Mouse (Mus musculus) cerebellum, adult (tissue): ENCODE data around the gene Atp4a.
A peak's percentile ranks its signal among the peaks of the same experiment; 100 is the strongest.
"Not testable (repeated sequence)": the region's sequence is repeated elsewhere in the genome, so short reads cannot be mapped to it uniquely, and the experiment has no call there.

Experiments
- ATAC-seq: cut with Nextera tagmentation; 2 replicates; pipeline ENCODE4 v1.9.2; 2017; ENCODE audit warnings: mild to moderate bottlenecking, moderate library complexity, mixed read lengths; ENCODE audit not compliant: insufficient number of reproducible peaks, low FRiP score, low TSS enrichment

The Atp4a gene

GRCm38 (mm10) chr7:30729396-30730063 lies 17.5 kb downstream of the Atp4a start, which contains the start of gene Tmem147:
Tmem147 (minus strand) TSS chr7:30729540.
- ATAC-seq, result peak; percentile 92

- ATAC-seq, result not testable (repeated sequence)
Observed at GRCm38 (mm10) chr7:30730064-30730722, 18.2 kb downstream of the Atp4a start.

DNA sequence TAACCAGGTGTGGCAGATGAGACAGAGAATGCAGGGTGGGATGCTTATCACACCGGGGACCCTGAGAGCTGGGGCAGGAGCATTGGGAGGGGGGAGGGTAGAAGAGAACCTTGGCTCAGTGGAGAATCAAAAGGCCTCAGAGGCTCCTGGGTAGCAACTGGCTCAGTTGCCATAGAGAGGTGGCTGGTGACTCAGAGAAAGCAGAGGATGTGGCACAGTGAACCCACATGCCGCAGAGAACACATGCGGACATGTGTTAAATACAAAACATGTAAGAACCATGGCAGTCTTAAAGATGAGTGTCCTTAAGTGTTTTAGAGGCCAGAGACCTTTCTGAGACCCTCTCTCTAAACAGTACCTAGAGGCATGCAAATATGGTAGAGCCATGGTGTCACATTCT lies 24.2 kb downstream of the Atp4a start:
- no peak for ATAC-seq

- ATAC-seq, result not testable (repeated sequence)
Observed at GRCm38 (mm10) chr7:30742570-30742969, 30.6 kb downstream of the Atp4a start.

DNA sequence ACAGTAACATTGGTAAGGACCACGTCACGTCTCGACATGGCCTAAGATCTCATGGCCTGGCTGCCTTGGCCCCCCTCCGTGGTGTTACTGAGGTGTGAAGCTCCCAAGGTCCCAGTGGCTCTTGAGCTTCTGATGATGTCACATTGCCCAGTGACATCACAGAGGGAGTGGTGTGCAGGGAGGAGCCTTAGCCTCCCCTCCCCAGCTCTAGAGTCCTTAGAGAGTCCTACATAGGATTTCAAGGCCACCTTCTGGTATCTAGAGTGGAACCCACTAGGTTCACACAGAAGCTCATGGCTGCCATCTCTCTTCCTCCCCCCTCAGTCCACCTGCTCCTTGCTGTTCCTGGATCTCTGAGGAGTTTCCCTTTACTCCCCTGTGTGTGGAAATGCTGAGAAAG lies 31.6 kb downstream of the Atp4a start, which contains the start of gene Gapdhs:
TSS of gene Gapdhs (minus strand) at position 65 of the 400 bp plus-strand sequence.
- ATAC-seq, result not testable (repeated sequence)

DNA sequence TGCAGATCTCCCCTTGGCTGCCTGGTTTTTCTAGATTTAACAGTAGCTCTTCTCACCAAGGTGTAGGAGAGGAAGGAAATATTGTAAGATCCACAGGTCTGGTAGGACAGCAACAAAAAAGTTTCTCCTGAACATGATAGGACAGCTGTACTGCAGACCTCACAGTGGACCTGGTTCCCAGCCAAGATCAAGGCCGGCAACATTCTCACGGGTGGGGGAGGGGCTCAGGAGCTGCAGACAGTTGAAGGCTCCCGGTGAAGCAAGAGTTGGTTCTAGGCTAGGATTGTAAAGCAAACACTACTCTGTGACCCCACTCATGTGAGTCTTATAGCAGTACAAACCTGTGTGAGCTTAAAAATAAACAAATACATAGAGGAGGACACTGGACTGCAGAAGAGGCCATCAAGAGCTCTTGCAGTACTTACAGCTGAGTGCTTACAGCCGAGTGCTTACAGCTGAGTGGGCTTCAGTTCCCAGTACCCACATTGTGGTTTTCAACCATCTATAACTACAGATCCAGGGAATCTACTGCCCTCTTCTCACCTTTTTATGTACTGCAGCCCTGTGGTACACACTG lies 32.1 kb downstream of the Atp4a start:
- ATAC-seq, result no peak

DNA sequence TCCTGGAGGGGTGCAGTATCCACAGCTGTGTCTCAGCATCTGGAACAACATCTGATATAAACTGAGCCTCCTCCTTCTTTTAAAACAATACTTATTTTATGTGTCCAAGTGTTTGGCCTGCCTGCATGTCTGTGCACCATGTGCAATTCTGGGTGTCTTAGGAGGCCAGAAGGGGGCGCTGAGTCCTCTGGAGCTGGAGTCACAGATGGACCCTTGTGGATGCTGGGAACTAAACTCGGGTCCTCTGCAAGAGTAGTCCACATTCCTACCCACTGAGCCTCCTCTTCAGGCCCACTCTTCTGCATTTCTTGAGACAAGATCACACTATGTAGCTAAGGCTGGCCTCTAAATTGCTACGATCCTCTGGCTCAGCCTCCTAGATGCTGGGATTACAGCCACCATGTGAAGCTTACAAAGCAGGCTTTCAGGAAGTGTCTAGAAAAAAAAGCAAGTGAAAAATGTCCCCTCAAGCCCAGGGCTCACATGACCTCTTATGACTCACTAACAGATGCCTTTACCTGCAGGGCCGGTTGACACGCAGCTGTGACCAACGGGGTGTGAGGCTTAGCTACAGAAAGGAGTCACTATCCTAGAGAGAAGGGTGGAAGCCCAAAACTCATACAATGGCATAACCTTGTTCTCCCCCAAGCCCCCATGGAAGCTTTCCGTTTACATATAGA lies 35.7 kb downstream of the Atp4a start:
- no peak for ATAC-seq

DNA sequence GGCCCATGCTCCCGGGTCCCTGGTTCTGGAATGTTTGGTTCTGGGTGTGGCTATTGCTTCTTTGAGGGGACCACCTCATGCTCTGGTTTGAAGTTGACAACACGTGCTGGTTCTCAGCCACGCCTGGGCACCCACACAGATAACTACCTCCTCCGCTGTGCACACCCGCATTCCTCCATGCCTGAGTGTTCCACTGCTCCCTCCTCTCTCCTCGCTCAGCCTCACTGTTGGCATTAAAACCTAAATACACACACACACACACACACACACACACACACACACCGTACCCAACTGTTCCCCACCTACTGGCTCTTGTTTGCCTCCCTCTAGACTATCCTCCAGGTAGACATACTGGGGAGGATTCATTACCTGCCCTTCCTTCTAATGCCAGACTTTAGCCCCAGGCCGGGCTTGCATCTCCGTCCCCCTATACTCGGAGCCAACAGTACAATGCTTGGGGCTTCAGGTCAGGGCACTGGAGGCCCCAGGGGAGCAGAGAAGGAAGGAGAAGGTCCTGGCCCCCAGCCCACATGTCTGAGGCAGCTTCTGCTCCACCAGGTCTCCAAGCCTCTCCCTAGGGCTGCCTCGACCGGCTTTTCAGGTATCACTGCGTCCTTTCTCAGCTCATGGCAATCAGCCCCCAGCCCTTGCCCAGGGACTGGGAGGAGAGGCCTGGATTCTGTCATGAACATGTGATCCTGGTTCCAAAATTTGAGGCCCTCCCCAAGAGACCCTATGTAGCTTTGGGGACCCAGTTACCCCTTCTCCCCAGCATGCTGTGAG lies 38.0 kb downstream of the Atp4a start:
- ATAC-seq, result no peak

DNA sequence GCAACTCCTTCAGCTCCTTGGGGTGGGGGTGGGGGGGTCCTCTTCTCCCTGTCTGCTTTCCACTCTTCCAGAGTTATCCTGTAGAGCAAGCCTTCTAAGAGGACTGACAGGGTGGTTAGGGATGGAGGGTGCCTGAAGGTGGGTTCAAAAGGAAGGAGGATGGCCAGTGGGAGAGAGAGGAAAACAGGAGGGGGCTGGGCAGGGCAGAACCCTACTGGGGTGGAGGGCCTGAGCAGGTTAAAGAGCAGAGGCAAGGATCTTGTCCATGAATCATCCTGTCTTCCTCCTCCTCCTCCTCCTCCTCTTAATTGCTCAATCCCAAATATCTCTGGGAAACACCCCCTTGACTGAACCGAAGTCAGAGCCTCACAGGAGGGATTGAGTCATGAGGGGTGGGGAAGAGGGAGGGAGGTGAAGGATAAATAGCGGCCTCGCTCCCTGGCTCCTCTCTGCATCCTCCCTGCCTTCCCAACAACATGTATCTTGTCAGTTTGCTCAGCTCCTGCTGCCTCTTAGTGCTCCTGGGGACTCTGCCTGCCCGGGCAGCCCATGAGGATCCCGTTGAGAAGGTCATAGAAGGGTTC lies 39.2 kb downstream of the Atp4a start, which contains the start of gene Sbsn:
TSS of gene Sbsn (plus strand) at position 386 of the 584 bp plus-strand sequence.
- no peak for ATAC-seq

DNA sequence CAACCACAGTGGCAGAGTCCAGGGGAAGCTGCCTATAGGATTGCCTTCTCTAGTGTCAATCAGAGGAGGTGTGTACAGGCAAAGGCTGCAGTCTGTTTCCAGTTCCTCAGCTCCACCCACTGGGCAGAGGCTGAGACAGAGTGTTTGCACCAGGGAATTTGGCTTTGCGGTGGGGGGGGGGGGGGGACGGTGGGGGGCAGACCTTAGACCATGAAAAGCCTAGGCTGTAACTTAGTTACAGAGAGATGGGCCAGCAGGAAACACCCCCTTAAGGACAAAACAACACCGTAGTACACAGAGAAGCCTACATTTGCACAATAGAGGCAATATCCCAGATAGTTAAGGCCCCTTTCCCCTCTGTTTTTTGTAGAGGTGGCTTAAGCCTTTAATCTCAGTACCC lies 45.0 kb downstream of the Atp4a start:
- ATAC-seq, result no peak

DNA sequence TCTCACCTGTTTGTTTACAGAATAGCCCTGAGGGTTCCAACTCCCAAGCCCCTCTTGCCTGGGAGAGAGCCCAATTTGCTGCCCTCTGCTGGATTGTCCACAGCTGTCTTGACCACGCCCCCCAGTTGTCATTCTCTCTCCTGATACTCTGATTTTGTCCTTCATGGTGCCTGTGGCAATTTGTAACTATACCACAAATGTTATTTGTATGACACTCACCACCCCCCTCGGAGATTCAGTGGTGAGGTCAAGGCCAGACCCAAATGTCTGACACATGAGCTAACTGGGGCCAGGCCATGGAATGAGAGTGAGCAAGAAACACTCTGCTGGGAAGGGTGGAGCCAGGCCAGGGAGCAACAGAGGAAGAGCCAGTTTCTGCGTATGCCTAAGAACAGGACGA lies 46.8 kb downstream of the Atp4a start:
- no peak for ATAC-seq

DNA sequence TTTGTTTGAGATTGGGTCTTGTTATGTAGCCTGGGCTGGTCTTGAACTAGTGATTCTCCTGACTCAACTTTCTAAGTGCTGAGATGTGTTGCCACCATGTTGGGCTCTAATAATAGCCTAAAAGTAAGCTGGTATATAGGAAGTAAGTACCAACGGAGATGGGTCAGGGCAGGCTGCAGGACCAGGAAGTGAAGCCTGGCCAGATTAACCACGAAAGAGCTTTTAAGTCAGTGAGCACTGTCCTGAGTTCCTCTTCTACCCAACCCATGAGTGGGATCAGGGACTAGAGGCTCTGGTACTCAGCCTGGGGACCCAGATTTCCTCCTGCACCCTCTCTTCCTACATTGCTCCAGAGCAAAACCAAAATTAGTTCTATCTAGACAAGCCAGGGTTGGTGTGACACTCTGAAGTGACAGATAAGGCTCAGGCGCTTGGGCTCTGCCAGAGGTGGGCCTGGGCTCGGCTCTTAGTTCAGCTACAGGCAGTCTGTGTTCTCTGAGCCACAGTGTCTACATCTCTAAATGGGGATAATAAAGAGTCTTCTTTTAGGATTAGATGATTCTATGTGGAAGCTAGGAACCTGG lies 49.9 kb downstream of the Atp4a start:
- no peak for ATAC-seq

GRCm38 (mm10) chr7:30763456-30763855 lies 51.4 kb downstream of the Atp4a start, which contains the start of gene Dmkn:
Dmkn (plus strand) TSS chr7:30763756.
- ATAC-seq, result no peak

- ATAC-seq, result no peak
Observed at GRCm38 (mm10) chr7:30765173-30765572, 53.2 kb downstream of the Atp4a start.

- no peak for ATAC-seq
Observed at GRCm38 (mm10) chr7:30766408-30766807, 54.4 kb downstream of the Atp4a start.

DNA sequence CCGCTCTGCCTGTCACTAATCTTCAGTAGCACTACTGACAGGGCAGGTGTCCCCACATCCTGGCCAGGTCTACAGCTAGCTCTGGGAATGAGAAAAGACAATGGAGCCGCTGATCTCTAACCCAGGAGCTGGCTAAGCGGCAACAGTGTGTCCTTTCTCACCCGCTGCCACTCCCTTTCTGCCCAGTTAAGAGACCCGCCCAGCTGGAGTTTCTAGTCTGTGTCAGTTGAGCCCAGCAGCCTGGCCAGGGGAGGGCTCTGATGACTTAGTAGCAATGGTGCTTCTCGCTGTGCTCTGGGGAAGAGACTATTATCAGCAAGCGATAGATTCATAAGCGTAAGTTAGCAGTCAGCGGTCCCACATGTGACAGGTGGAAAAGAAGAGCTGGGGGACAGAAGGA lies 57.2 kb downstream of the Atp4a start:
- ATAC-seq, result no peak
